Mouse (Mus musculus): ENCODE measurements around the gene Apbb1. TPM values are rescaled to one million over a fixed set of nuclear protein-coding genes. Genes with fewer than 3 reads are reported as not detected.
A peak's percentile ranks its signal among the peaks of the same experiment; 100 is the strongest.

The Apbb1 gene
- polyA plus RNA-seq, 1 experiment, result 193 TPM

- Histone ChIP-seq H3K4me1 (ENCODE audit: control insufficient read depth, insufficient read depth, low read length) (no peaks in the 10 kb centered on the region; the same call in 1 of the 2 replicates), H3K4me3 (replicated peaks; ENCODE audit: extremely low read depth, low read depth, low read length) (no peak overlapping the region)
- TF ChIP-seq POLR2A (IDR thresholded peaks at IDR 0.05; ENCODE audit: borderline replicate concordance, extremely low read depth, low read depth, low read length), result no peak
- TF ChIP-seq CTCF (IDR thresholded peaks at IDR 0.05; ENCODE audit: insufficient read depth, low read length), result no peak
- no peak for DNase-seq
- WGBS, result 100% methylated on average over 1 of the region's 1 CpGs
These were observed 32.9 kb upstream of the Apbb1 start for GRCm38 (mm10) chr7:105614400-105614799.

- no peak overlapping the region for H3K4me3 ChIP-seq (replicated peaks; ENCODE audit: extremely low read depth, low read depth, low read length)
- H3K4me1 ChIP-seq (ENCODE audit: control insufficient read depth, insufficient read depth, low read length), result no peaks in the 10 kb centered on the region; the same call in 1 of the 2 replicates
- DNase-seq, result peak; percentile 26
- TF ChIP-seq POLR2A (IDR thresholded peaks at IDR 0.05; ENCODE audit: borderline replicate concordance, extremely low read depth, low read depth, low read length) (no peak), CTCF (IDR thresholded peaks at IDR 0.05; ENCODE audit: insufficient read depth, low read length) (no peak)
- 68% methylated on average over 1 of the region's 1 CpGs for WGBS
These were observed 30.3 kb upstream of the Apbb1 start for GRCm38 (mm10) chr7:105611767-105612166.

GRCm38 (mm10) chr7:105608467-105608866, 27.0 kb upstream of the Apbb1 start:
- Histone ChIP-seq H3K4me3 (replicated peaks; ENCODE audit: extremely low read depth, low read depth, low read length) (no peak overlapping the region), H3K4me1 (ENCODE audit: control insufficient read depth, insufficient read depth, low read length) (no peaks in the 10 kb centered on the region; the same call in 1 of the 2 replicates)
- no peak for DNase-seq
- WGBS, result 76% methylated on average over 3 of the region's 3 CpGs
- TF ChIP-seq CTCF (IDR thresholded peaks at IDR 0.05; ENCODE audit: insufficient read depth, low read length), result no peak
- TF ChIP-seq POLR2A (IDR thresholded peaks at IDR 0.05; ENCODE audit: borderline replicate concordance, extremely low read depth, low read depth, low read length), result no peak

GRCm38 (mm10) chr7:105602860-105603623, 21.6 kb upstream of the Apbb1 start:
- WGBS, result 31% methylated on average over 9 of the region's 9 CpGs
- TF ChIP-seq POLR2A (IDR thresholded peaks at IDR 0.05; ENCODE audit: borderline replicate concordance, extremely low read depth, low read depth, low read length) (no peak), CTCF (IDR thresholded peaks at IDR 0.05; ENCODE audit: insufficient read depth, low read length) (peak; percentile 86)
- no peak overlapping the region for H3K4me3 ChIP-seq (replicated peaks; ENCODE audit: extremely low read depth, low read depth, low read length)
- peak; percentile 76 for DNase-seq
- H3K4me1 ChIP-seq (ENCODE audit: control insufficient read depth, insufficient read depth, low read length), result 0 out of 2 replicates have a peak, but pooled peaks cover 2% of the 10 kb centered on the region

DNA sequence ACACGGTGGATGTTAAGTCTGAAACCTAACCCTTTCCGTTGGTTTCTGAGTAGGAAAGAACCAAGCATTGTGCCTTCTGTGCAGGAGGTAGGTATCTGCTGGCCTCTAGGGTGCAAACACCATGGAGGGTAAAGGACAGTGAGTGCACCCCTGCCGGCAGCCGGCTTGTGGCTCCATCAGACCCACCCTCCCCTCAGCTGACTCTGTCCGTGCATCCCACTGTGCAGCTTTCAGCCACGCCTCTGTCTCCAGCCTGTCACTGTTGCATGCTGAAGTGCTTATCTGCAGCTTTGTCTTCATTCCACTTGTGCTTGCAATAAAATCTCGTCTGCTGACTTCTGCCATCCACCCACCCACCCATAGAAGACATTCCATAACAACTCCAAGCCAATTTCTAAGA, 8.6 kb upstream of the Apbb1 start:
- DNase-seq, result no peak
- no peak for TF ChIP-seq POLR2A (IDR thresholded peaks at IDR 0.05; ENCODE audit: borderline replicate concordance, extremely low read depth, low read depth, low read length)
- no peak for TF ChIP-seq CTCF (IDR thresholded peaks at IDR 0.05; ENCODE audit: insufficient read depth, low read length)

DNA sequence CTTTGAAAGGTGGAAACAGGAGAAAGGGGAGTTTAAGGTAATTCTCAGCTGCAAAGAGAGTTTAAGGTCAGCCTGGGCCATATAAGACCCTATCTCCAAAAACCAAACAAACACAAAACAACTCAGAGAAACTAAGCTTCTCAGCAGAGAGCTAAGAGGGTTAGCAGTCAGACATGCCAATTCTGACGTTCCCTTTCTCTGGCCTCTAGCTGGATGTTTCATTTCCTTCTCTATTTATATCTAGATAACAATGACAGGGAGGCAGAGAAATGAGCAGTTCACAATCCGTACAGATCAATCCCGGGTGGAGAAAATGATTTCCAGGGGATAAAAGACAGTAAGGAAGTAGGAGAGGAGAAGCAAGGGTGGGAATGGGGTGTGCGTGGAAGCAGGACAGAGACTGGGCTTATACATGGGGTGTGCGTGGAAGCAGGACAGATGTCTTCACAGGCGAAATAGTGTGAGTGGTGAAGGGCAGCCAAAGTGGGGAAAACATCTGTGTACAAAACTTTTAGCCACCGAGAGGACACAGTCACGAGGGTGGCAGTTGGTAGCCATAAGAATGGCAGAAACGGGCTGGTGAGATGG, 7.0 kb upstream of the Apbb1 start:
- TF ChIP-seq CTCF (IDR thresholded peaks at IDR 0.05; ENCODE audit: insufficient read depth, low read length) (no peak), POLR2A (IDR thresholded peaks at IDR 0.05; ENCODE audit: borderline replicate concordance, extremely low read depth, low read depth, low read length) (no peak)
- H3K4me1 ChIP-seq (ENCODE audit: control insufficient read depth, insufficient read depth, low read length), result no peaks in the 10 kb centered on the region
- no peak for DNase-seq
- 32% methylated on average over 9 of the region's 9 CpGs for WGBS
- H3K4me3 ChIP-seq (replicated peaks; ENCODE audit: extremely low read depth, low read depth, low read length), result no peak overlapping the region

More for the DNA sequence above, 8.6 kb upstream of the Apbb1 start:
- H3K4me3 ChIP-seq (replicated peaks; ENCODE audit: extremely low read depth, low read depth, low read length), result no peak overlapping the region
- no peaks in the 10 kb centered on the region for H3K4me1 ChIP-seq (ENCODE audit: control insufficient read depth, insufficient read depth, low read length)
- 53% methylated on average over 7 of the region's 7 CpGs for WGBS

DNA sequence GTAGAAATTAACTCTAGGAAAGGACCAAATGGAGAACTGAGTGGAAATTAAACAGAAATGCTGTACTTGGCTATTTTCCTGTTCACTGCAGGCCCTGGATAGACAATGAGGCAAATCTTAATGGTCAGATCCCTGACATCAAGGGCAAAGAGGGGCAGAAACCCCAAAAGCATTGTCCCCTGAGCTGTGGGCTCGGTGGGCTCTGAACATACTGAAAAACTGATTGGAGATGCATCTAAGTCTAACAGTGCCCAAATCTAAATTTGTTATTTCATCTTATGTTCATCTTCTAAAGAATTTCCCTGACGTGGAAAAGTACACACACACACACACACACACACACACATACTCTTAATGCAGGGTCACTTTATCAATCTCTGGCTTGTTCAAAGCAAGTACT, 506 bp upstream of the Apbb1 start:
- Histone ChIP-seq H3K4me3 (replicated peaks; ENCODE audit: extremely low read depth, low read depth, low read length) (no peak overlapping the region), H3K4me1 (ENCODE audit: control insufficient read depth, insufficient read depth, low read length) (peaks cover 6% of the 10 kb centered on the region)
- WGBS, result 77% methylated on average over 2 of the region's 2 CpGs
- no peak for DNase-seq
- no peak for TF ChIP-seq POLR2A (IDR thresholded peaks at IDR 0.05; ENCODE audit: borderline replicate concordance, extremely low read depth, low read depth, low read length)
- TF ChIP-seq CTCF (IDR thresholded peaks at IDR 0.05; ENCODE audit: insufficient read depth, low read length), result no peak

- 4% methylated on average over 17 of the region's 22 CpGs for WGBS
- no peak for DNase-seq
- TF ChIP-seq POLR2A (IDR thresholded peaks at IDR 0.05; ENCODE audit: borderline replicate concordance, extremely low read depth, low read depth, low read length) (no peak), CTCF (IDR thresholded peaks at IDR 0.05; ENCODE audit: insufficient read depth, low read length) (no peak)
- H3K4me1 ChIP-seq (ENCODE audit: control insufficient read depth, insufficient read depth, low read length), result peaks cover 13% of the 10 kb centered on the region
- peak overlapping the region; percentile 97 for H3K4me3 ChIP-seq (replicated peaks; ENCODE audit: extremely low read depth, low read depth, low read length)
These were observed 795 bp downstream of the Apbb1 start for GRCm38 (mm10) chr7:105580627-105581089.

DNA sequence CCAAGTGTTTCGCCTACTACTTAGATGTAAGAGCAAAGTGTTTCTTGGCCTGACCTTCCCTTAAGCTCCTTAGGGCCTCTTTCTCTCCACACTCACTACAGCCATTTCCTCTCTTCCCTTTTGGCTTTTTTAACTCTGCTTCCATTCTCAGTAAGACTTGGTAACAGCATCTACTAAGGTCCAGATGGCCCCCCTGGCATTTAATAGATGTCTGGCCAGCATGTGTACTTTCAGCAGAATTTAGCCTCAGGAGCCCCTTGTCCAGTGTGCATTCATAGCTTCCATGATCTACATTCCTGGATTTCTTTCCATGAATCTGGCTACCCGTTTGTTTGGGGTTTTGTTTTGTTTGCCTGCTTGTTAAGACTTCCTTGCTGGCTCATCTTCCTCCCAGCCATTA, 3.0 kb downstream of the Apbb1 start:
- WGBS, result 66% methylated on average over 2 of the region's 2 CpGs
- H3K4me1 ChIP-seq (ENCODE audit: control insufficient read depth, insufficient read depth, low read length), result peaks cover 13% of the 10 kb centered on the region
- no peak overlapping the region for H3K4me3 ChIP-seq (replicated peaks; ENCODE audit: extremely low read depth, low read depth, low read length)
- no peak for DNase-seq
- TF ChIP-seq CTCF (IDR thresholded peaks at IDR 0.05; ENCODE audit: insufficient read depth, low read length) (no peak), POLR2A (IDR thresholded peaks at IDR 0.05; ENCODE audit: borderline replicate concordance, extremely low read depth, low read depth, low read length) (no peak)

Measured in lung, adult 2 months (tissue).